Mouse (Mus musculus) E14TG2a.4 (cell line): ENCODE results near the gene Ccr4.

Experiments
- CTCF ChIP-seq: conservative IDR thresholded peaks from 2 replicates; pipeline ENCODE4 v1.5.1; 2014; ENCODE audit warnings: low read length
- NANOG ChIP-seq: IDR thresholded peaks from 2 replicates; pipeline ENCODE4 v1.6.1; 2014; ENCODE audit warnings: borderline replicate concordance, low read length, mixed read lengths
- POU5F1 ChIP-seq: IDR thresholded peaks from 2 replicates; pipeline ENCODE4 v1.6.1; 2014; ENCODE audit warnings: low read length, borderline replicate concordance

DNA sequence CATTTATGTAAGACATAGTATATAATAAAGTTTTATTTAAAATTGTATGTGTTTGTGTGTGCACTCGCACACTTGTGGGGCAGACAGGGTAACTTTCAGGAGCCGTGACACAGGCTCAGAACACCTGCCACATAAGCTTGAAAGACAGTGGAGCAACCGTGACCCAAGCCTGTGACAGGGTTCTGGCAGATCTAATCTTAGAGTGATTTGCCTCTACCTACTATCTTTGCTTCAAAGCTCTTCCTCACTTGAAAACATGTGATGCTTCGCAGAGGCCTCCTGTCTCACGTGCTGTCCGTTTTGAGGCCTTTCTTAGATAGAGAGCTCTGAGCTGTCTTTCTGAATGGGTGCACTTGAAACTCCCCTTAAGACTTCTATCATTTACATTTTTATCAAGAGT, 52.3 kb downstream of the Ccr4 start:
- no peak for TF ChIP-seq CTCF
- TF ChIP-seq POU5F1, result no peak
- TF ChIP-seq NANOG, result no peak
